Mouse (Mus musculus) spleen, adult 2 months (tissue): ENCODE measurements around the gene Dph6. TPM values are rescaled to one million over a fixed set of nuclear protein-coding genes. Genes with fewer than 3 reads are reported as not detected.

Experiments used
- DNase-seq, 2 experiments: peaks; one replicate each; pipeline versions ENCODE4 v3.0.0 to v3.0.0-alpha.2; 2012 to 2021; ENCODE audit warnings: low spot score in 2 of 2, low read depth in 1 of 2
- H3K27ac ChIP-seq: fragments of 200-500 bp; 2 replicates; pipeline ENCODE4 v1.5.1; 2012; ENCODE audit warnings: low read length, inconsistent platforms; ENCODE audit not compliant: insufficient read depth
- H3K27me3 ChIP-seq: fragments of 200-500 bp; 2 replicates; pipeline ENCODE4 v1.6.1; 2012; ENCODE audit warnings: mild to moderate bottlenecking, moderate library complexity, low read length, inconsistent platforms; ENCODE audit not compliant: control insufficient read depth, insufficient read depth
- H3K36me3 ChIP-seq: fragments of 200-500 bp; 2 replicates; pipeline ENCODE4 v1.6.1; 2012; ENCODE audit warnings: mild to moderate bottlenecking, low read length, inconsistent platforms; ENCODE audit not compliant: control insufficient read depth, insufficient read depth
- H3K4me1 ChIP-seq: fragments of 200-500 bp; 2 replicates; pipeline ENCODE4 v1.6.1; 2011; ENCODE audit warnings: inconsistent platforms; ENCODE audit not compliant: control insufficient read depth, insufficient read depth, insufficient read length
- H3K4me3 ChIP-seq: fragments of 200-500 bp; 2 replicates; pipeline ENCODE4 v1.5.1; 2011; ENCODE audit warnings: mild to moderate bottlenecking, inconsistent platforms; ENCODE audit not compliant: insufficient read depth, insufficient read length; ENCODE audit errors: extremely low read depth
- CTCF ChIP-seq: fragments of 200-500 bp; IDR thresholded peaks from 2 replicates; pipeline ENCODE4 v1.5.1; 2011; ENCODE audit warnings: mild to moderate bottlenecking, inconsistent platforms; ENCODE audit not compliant: insufficient read depth, insufficient read length, insufficient replicate concordance; ENCODE audit errors: extremely low read depth
- POLR2A ChIP-seq: fragments of 200-500 bp; IDR thresholded peaks from 2 replicates; pipeline ENCODE4 v1.6.1; 2011; ENCODE audit warnings: low read depth, low read length, inconsistent platforms
- WGBS: fragments of 180-500 bp; shearing (Covaris S2); methylation state at CpG from one replicate; pipeline ENCODE4 v1.1.7; 2018; 5-methylcytosine and 5-hydroxymethylcytosine counted together
- polyA plus RNA-seq: library from polyadenylated mRNA; depleted of rRNA; stranded (reverse); fragments of >200 nt; gene quantifications from 2 replicates; pipeline ENCODE4 v1.2.3, GENCODE M21; 2012

Gene Dph6
- polyA plus RNA-seq, 1 experiment = 7.0 TPM

- 91% methylated on average over 2 of the region's 2 CpGs for WGBS
- no peaks in the 10 kb centered on the region for H3K4me1 ChIP-seq
- TF ChIP-seq CTCF (no peak), POLR2A (no peak)
- H3K4me3 ChIP-seq = no peak overlapping the region
- H3K27ac ChIP-seq = no peak overlapping the region
- no peaks in the 10 kb centered on the region for H3K27me3 ChIP-seq
- H3K36me3 ChIP-seq = no peaks in the 10 kb centered on the region
- no peak for DNase-seq
Observed at GRCm38 (mm10) chr2:114543000-114543622, 111.7 kb downstream of the Dph6 start.

- no peak overlapping the region for H3K27ac ChIP-seq
- H3K4me3 ChIP-seq = no peak overlapping the region
- H3K36me3 ChIP-seq = no peaks in the 10 kb centered on the region
- WGBS = 90% methylated on average over 2 of the region's 2 CpGs
- no peaks in the 10 kb centered on the region for H3K27me3 ChIP-seq
- no peak for DNase-seq
- no peaks in the 10 kb centered on the region for H3K4me1 ChIP-seq
- TF ChIP-seq POLR2A (no peak), CTCF (no peak)
Observed at GRCm38 (mm10) chr2:114542325-114542724, 112.4 kb downstream of the Dph6 start.

- Histone ChIP-seq H3K27ac (no peak overlapping the region), H3K4me3 (no peak overlapping the region), H3K36me3 (no peaks in the 10 kb centered on the region), H3K4me1 (no peaks in the 10 kb centered on the region), H3K27me3 (no peaks in the 10 kb centered on the region)
- no peak for TF ChIP-seq CTCF
- no peak for TF ChIP-seq POLR2A
- 90% methylated on average over 6 of the region's 6 CpGs for WGBS
- no peak for DNase-seq
Observed at GRCm38 (mm10) chr2:114540416-114540815, 114.3 kb downstream of the Dph6 start.

- no peaks in the 10 kb centered on the region for H3K4me1 ChIP-seq
- H3K27me3 ChIP-seq = no peaks in the 10 kb centered on the region
- no peak overlapping the region for H3K27ac ChIP-seq
- TF ChIP-seq POLR2A (no peak), CTCF (no peak)
- WGBS = 50% methylated on average over 1 of the region's 1 CpGs
- no peaks in the 10 kb centered on the region for H3K36me3 ChIP-seq
- DNase-seq = no peak
- H3K4me3 ChIP-seq = no peak overlapping the region
Observed at GRCm38 (mm10) chr2:114536032-114536431, 118.7 kb downstream of the Dph6 start.

GRCm38 (mm10) chr2:114531010-114531756 lies 123.6 kb downstream of the Dph6 start:
- H3K27ac ChIP-seq = no peak overlapping the region
- H3K4me1 ChIP-seq = no peaks in the 10 kb centered on the region
- 76% methylated on average over 5 of the region's 5 CpGs for WGBS
- TF ChIP-seq CTCF (no peak), POLR2A (no peak)
- no peaks in the 10 kb centered on the region for H3K27me3 ChIP-seq
- H3K4me3 ChIP-seq = no peak overlapping the region
- H3K36me3 ChIP-seq = no peaks in the 10 kb centered on the region
- DNase-seq = no peak

- TF ChIP-seq CTCF (no peak), POLR2A (no peak)
- H3K36me3 ChIP-seq = no peaks in the 10 kb centered on the region
Observed at GRCm38 (mm10) chr2:114520414-114520813, 134.3 kb downstream of the Dph6 start.

GRCm38 (mm10) chr2:114519907-114520306 lies 134.9 kb downstream of the Dph6 start:
- DNase-seq = no peak
- TF ChIP-seq POLR2A = no peak
- no peak for TF ChIP-seq CTCF
- Histone ChIP-seq H3K27ac (no peak overlapping the region), H3K36me3 (no peaks in the 10 kb centered on the region), H3K4me1 (no peaks in the 10 kb centered on the region), H3K27me3 (no peaks in the 10 kb centered on the region), H3K4me3 (no peak overlapping the region)
- WGBS = 91% methylated on average over 3 of the region's 3 CpGs

More at GRCm38 (mm10) chr2:114520414-114520813, 134.3 kb downstream of the Dph6 start:
- Histone ChIP-seq H3K4me1 (no peaks in the 10 kb centered on the region), H3K27ac (no peak overlapping the region), H3K27me3 (no peaks in the 10 kb centered on the region), H3K4me3 (no peak overlapping the region)
- WGBS = 95% methylated on average over 5 of the region's 5 CpGs
- DNase-seq = no peak
